ENCODE assay signal across 1 mouse cellular context in genomic region chr4:154024729-154025521, GRCm38 (mm10).
TF ChIP-seq lines count a peak whose summit lies in the region.

No protein-coding gene starts in this region.

TF ChIP-seq in MEL, 35 proteins besides CTCF, POLR2A, EP300 and RAD21 (continued from another document):
- TF ChIP-seq MAFK (IDR thresholded peaks at IDR 0.05; ENCODE audit: borderline replicate concordance, low read depth, low read length): no peak
- TF ChIP-seq NELFE (IDR thresholded peaks at IDR 0.05; ENCODE audit: low read depth, low read length): no peak; the same call in none of the 2 replicates
- TF ChIP-seq GATA1 (IDR thresholded peaks at IDR 0.05; ENCODE audit: low read depth, low read length): no peak
- peak; percentile 44 for TF ChIP-seq ETS1 (IDR thresholded peaks at IDR 0.05; ENCODE audit: low read depth, low read length)
- TF ChIP-seq POLR2AphosphoS5 (IDR thresholded peaks at IDR 0.05; ENCODE audit: borderline replicate concordance, low read depth, low read length): no peak
- no peak for TF ChIP-seq ZNF384 (IDR thresholded peaks at IDR 0.05; ENCODE audit: low read depth, low read length)
- TF ChIP-seq ZC3H11A (IDR thresholded peaks at IDR 0.05; ENCODE audit: low read depth, low read length): no peak
- no peak for TF ChIP-seq MEF2A (IDR thresholded peaks at IDR 0.05; ENCODE audit: extremely low read depth, insufficient replicate concordance, low read depth, low read length, poor library complexity, severe bottlenecking)
